Mouse (Mus musculus) hindbrain, embryonic 12.5 days (tissue): ENCODE results near the gene Kras. TPM values are rescaled to one million over a fixed set of nuclear protein-coding genes. Genes with fewer than 3 reads are reported as not detected.
A peak's percentile ranks its signal among the peaks of the same experiment; 100 is the strongest.

Experiments used
- ATAC-seq: fragments of 200-750 bp; cut with Nextera tagmentation; 2 replicates; pipeline ENCODE4 v1.8.0; 2017; ENCODE audit warnings: moderate TSS enrichment; ENCODE audit not compliant: low FRiP score
- H3K27ac ChIP-seq: fragments of 300-500 bp; sonication (generic); 2 replicates; pipeline ENCODE4 v1.5.1; 2016; ENCODE audit warnings: mild to moderate bottlenecking
- H3K27me3 ChIP-seq: fragments of 300-500 bp; sonication (generic); 2 replicates; pipeline ENCODE4 v1.6.1; 2016; ENCODE audit warnings: mild to moderate bottlenecking
- H3K36me3 ChIP-seq: fragments of 300-500 bp; sonication (generic); 2 replicates; pipeline ENCODE4 v1.6.1; 2016; ENCODE audit warnings: mild to moderate bottlenecking
- H3K4me1 ChIP-seq: fragments of 300-500 bp; sonication (generic); 2 replicates; pipeline ENCODE4 v1.6.1; 2016
- H3K4me2 ChIP-seq: fragments of 300-500 bp; sonication (generic); replicated peaks from 2 replicates; pipeline ENCODE4 v1.6.1; 2016; ENCODE audit warnings: mild to moderate bottlenecking
- H3K4me3 ChIP-seq: fragments of 300-500 bp; sonication (generic); 2 replicates; pipeline ENCODE4 v1.5.1; 2016; ENCODE audit warnings: mild to moderate bottlenecking
- H3K9ac ChIP-seq: fragments of 300-500 bp; sonication (generic); 2 replicates; pipeline ENCODE4 v1.6.1; 2016; ENCODE audit warnings: mild to moderate bottlenecking, moderate library complexity
- H3K9me3 ChIP-seq: fragments of 300-500 bp; sonication (generic); replicated peaks from 2 replicates; pipeline ENCODE4 v1.6.1; 2016; ENCODE audit warnings: mild to moderate bottlenecking
- WGBS: fragments of 180-500 bp; shearing (Covaris S2); methylation state at CpG from one replicate; pipeline ENCODE4 v1.1.7; 2016; 5-methylcytosine and 5-hydroxymethylcytosine counted together
- polyA plus RNA-seq: library from polyadenylated mRNA; unstranded; fragments of >200 nt; fragmentation: Nextera tagmentation; extraction: Ambion mirVana; gene quantifications from 2 replicates; pipeline ENCODE4 v1.2.1, GENCODE M21; 2016

The Kras gene
- polyA plus RNA-seq, 1 experiment from 2014 or later = 109 TPM

DNA sequence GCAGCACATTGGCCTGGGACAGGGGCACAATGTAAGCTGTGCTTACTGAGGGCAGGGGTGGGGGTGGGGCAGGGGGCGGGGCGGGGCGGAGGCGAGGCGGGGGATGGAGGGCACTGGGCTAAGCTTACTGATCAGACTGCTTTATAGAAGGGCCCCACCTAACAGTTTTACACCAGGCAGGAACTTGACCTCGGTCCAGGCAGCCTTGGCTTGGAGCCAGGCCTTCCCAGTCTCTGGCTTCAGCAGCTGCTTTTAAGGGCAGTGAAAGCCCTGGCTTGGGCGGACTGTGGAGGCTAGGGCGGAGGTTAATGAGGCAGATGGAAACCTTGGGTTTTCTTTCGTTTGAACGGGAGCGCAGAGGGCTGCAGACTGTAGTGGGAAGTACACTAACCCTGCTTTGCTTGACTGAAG is 76.3 kb downstream of the Kras start:
- ATAC-seq = peak; percentile 85
- no peak overlapping the region for H3K9ac ChIP-seq
- no peaks in the 10 kb centered on the region for H3K9me3 ChIP-seq
- peaks cover 26% of the 10 kb centered on the region; the same call in 1 of the 2 replicates for H3K27me3 ChIP-seq
- no peaks in the 10 kb centered on the region for H3K36me3 ChIP-seq
- 4% methylated on average over 10 of the region's 11 CpGs for WGBS
- peak overlapping the region; percentile 24 for H3K4me2 ChIP-seq
- H3K4me1 ChIP-seq = peaks cover 20% of the 10 kb centered on the region
- H3K4me3 ChIP-seq = no peak overlapping the region
- H3K27ac ChIP-seq = no peak overlapping the region

DNA sequence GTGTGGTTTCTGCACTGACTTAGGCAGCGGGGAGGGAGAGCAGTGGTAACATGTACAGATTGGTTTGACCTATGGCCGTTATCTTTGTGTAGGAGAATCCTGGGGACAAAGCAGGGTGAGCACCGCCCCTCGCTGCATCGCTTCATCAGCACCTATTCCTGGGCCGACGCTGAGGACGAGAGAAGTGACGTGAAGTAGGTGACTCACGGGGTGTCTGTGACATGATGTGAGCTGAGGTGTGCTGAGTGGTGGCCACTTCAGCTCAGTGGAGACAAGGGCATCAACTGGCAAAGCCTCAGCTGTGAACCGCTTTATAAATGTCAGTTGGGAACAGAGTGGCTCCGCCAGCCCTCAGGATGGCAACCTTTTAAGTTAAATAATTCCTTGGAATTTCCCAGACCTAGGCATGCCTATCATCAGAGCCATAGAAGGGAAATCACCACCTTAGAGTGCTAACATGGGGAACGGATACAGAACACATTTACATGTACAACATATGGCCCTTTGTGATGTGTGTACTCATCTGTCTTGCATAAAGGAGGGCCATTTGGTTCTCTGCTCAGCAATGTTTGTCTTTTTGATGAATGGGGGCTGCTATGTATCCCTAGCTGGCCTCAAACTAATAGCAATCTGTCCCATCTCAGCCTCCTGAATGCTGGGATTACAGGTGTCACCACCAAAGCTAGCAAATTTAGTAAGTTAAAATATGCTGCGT is 78.0 kb downstream of the Kras start:
- Histone ChIP-seq H3K27me3 (peaks cover 23% of the 10 kb centered on the region; the same call in 1 of the 2 replicates), H3K36me3 (no peaks in the 10 kb centered on the region), H3K4me3 (no peak overlapping the region), H3K4me2 (no peak overlapping the region), H3K27ac (no peak overlapping the region), H3K9ac (no peak overlapping the region), H3K4me1 (peaks cover 20% of the 10 kb centered on the region), H3K9me3 (no peaks in the 10 kb centered on the region)
- no peak for ATAC-seq
- WGBS = 80% methylated on average over 14 of the region's 14 CpGs

Other genes with a start within 250 kb of the Kras start
- 90.5 and 91.5 TPM in 2 replicates for gene Bcat1, start 174.1 kb downstream of the Kras start, polyA plus RNA-seq
- gene Lrmp, start 134.6 kb downstream of the Kras start, polyA plus RNA-seq = 0.86 and 1.4 TPM in 2 replicates
- gene Casc1, start 39.2 kb downstream of the Kras start, polyA plus RNA-seq = 0.83 and 1.7 TPM in 2 replicates
- 35.1 and 36.5 TPM in 2 replicates for gene Etfrf1, start 39.1 kb downstream of the Kras start, polyA plus RNA-seq